Mouse (Mus musculus): ENCODE results near the gene Rfx2. TPM values are rescaled to one million over a fixed set of nuclear protein-coding genes. Genes with fewer than 3 reads are reported as not detected.

The Rfx2 gene
- polyA plus RNA-seq, 1 experiment from 2014 or later = 6.9 TPM

DNA sequence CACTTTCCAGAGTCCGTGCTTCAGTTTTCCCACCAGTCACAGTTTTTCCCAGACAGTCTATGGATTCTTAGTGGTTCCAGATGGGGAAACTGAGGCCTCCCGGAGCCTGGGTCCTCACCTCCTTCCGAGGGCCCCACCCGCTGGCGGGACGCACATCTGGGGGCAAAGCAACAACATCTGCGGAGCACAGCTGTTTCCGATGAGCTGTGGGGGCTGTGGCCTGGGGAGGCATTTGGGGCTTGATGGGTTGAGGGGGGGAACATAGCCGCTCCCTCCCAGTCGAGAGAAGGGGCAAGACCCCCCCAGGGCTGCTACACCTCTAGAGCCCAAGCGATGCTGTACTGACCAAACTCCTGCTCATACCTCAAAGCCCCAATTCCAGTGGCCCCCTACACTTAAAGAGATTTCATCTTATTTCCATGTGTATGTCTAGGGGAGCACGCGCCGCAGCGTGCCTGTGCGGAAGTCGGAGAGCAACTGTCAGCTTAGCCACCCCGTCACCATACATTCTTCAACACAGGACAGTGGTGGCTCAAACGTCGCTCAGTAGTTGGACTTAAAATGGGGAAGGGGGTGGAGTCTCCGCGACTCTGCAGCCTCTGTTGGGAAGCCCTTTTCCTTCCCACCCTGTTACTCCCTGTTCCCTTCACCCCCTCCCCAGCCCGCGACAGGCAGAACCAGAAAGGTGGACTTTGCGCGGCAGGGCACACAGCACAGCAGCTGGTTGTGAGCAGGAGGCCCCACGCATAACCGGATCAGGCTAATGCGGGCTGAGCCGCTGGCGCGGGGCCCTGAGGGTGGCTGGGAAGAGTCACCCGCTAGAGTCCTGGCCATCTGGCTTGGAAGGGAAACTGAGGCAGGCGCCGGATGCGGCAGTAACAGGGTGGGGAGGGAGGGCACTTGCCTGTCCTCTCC, 76.3 kb downstream of the Rfx2 start:
- Histone ChIP-seq H3K27ac (ENCODE audit: low read length) (no peak overlapping the region), H3K27me3 (ENCODE audit: control insufficient read depth, insufficient read depth, low read depth, low read length) (peaks cover 56% of the 10 kb centered on the region), H3K4me3 (ENCODE audit: low read length) (peak overlapping the region; percentile 22), H3K4me1 (replicated peaks; ENCODE audit: control insufficient read depth, insufficient read depth, low read length) (peaks cover 24% of the 10 kb centered on the region), H3K9ac (ENCODE audit: low read length) (peak overlapping the region; percentile 20), H3K9me3 (ENCODE audit: control insufficient read depth, low read length) (no peaks in the 10 kb centered on the region), H3K4me2 (ENCODE audit: low read depth, low read length) (peak overlapping the region; percentile 44), H3K36me3 (ENCODE audit: control insufficient read depth, insufficient read depth, low read length) (no peaks in the 10 kb centered on the region)
- WGBS = 10% methylated on average over 36 of the region's 36 CpGs
- no peak for ATAC-seq (ENCODE audit: low read depth)

DNA sequence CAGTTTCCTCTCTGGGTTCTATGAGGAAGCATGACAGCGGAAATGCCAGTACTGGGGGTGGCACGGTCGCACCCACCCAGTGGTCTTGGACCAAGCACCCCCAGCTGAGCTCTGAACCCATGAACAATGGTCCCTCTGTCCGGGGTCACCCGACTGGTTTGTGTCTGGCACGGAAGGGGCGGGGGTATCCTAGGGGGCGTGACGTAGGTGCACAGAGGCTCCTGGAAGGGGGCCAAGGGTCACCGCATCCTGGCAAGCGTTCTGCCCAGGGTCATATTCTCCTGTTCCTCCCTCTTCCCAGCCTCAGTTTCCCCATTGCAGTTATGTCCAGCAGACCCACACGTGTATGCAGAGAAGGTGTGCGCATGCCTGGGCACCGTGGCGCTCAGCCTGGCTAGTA, 77.4 kb downstream of the Rfx2 start:
- H3K36me3 ChIP-seq (ENCODE audit: control insufficient read depth, insufficient read depth, low read length) = no peaks in the 10 kb centered on the region
- WGBS = 21% methylated on average over 15 of the region's 15 CpGs
- no peak overlapping the region for H3K4me2 ChIP-seq (ENCODE audit: low read depth, low read length)

DNA sequence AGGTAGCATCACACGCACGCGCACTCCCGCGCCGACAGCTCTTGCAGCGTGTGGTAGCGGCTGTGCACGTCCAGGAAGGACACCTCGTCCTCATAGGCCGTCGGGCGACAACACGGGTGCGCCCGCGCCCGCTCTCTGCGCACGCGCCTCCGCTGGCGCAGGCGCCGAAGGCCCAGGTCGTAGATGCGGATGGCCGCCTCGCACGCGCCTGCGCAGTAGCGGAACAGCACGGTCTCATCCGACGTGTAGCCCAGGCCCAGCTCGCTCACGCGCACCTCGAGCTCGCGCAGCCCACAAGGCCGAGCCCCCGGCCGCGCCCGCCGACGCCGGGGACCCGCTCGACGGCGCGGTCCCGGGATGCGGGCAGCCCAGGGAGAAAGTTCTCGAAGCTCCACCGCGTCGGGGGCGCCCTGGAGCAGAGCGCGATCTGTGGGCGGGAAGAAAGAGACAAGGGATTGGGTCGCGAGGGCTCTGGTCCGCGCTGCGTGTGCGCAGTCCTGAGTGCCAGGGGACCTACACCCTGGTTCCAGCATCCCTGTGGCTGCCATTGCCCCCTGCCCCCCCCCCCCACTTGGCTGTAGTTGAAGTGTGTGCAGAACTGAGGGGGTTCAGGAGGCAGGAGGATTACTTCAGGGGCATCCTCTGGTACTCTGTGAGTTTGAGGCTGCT, 79.3 kb downstream of the Rfx2 start:
- peaks cover 46% of the 10 kb centered on the region for H3K27me3 ChIP-seq (ENCODE audit: control insufficient read depth, insufficient read depth, low read depth, low read length)
- peak overlapping the region; percentile 32 for H3K4me3 ChIP-seq (ENCODE audit: low read length)
- no peaks in the 10 kb centered on the region for H3K9me3 ChIP-seq (ENCODE audit: control insufficient read depth, low read length)
- 22% methylated on average over 71 of the region's 71 CpGs for WGBS
- peaks cover 15% of the 10 kb centered on the region for H3K4me1 ChIP-seq (replicated peaks; ENCODE audit: control insufficient read depth, insufficient read depth, low read length)
- no peak overlapping the region for H3K27ac ChIP-seq (ENCODE audit: low read length)
- ATAC-seq (ENCODE audit: low read depth) = peak; percentile 39; the same call in 1 of the 2 replicates
- no peaks in the 10 kb centered on the region for H3K36me3 ChIP-seq (ENCODE audit: control insufficient read depth, insufficient read depth, low read length)
- H3K9ac ChIP-seq (ENCODE audit: low read length) = peak overlapping the region; percentile 54
- peak overlapping the region; percentile 54 for H3K4me2 ChIP-seq (ENCODE audit: low read depth, low read length)

More for the DNA sequence above, 77.4 kb downstream of the Rfx2 start:
- H3K9ac ChIP-seq (ENCODE audit: low read length) = no peak overlapping the region
- ATAC-seq (ENCODE audit: low read depth) = no peak
- H3K4me1 ChIP-seq (replicated peaks; ENCODE audit: control insufficient read depth, insufficient read depth, low read length) = peaks cover 24% of the 10 kb centered on the region
- H3K4me3 ChIP-seq (ENCODE audit: low read length) = no peak overlapping the region
- no peak overlapping the region for H3K27ac ChIP-seq (ENCODE audit: low read length)
- no peaks in the 10 kb centered on the region for H3K9me3 ChIP-seq (ENCODE audit: control insufficient read depth, low read length)
- H3K27me3 ChIP-seq (ENCODE audit: control insufficient read depth, insufficient read depth, low read depth, low read length) = peaks cover 56% of the 10 kb centered on the region

DNA sequence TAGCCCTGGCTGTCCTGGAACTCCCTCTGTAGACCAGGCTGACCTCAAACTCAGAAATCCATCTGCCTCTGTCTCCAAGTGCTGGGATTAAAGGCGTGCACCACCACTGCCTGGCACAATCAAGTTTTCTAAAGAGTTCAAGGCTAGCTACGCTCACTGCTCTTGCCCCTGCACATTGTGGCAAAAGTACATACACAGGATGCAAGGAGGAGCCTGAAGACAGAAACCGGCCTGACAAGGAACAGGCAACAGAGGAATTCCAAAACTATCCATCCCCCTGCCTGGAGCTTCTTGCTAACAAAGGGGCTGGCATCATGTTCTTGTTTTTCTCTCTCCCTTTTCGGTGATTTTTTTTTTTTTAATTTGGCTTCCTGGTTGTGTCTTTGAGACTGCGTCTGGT, 86.6 kb downstream of the Rfx2 start:
- Histone ChIP-seq H3K9me3 (ENCODE audit: control insufficient read depth, low read length) (no peaks in the 10 kb centered on the region), H3K4me3 (ENCODE audit: low read length) (no peak overlapping the region), H3K27ac (ENCODE audit: low read length) (no peak overlapping the region), H3K9ac (ENCODE audit: low read length) (no peak overlapping the region), H3K36me3 (ENCODE audit: control insufficient read depth, insufficient read depth, low read length) (no peaks in the 10 kb centered on the region), H3K4me1 (replicated peaks; ENCODE audit: control insufficient read depth, insufficient read depth, low read length) (no peaks in the 10 kb centered on the region), H3K27me3 (ENCODE audit: control insufficient read depth, insufficient read depth, low read depth, low read length) (no peaks in the 10 kb centered on the region), H3K4me2 (ENCODE audit: low read depth, low read length) (no peak overlapping the region)
- 36% methylated on average over 5 of the region's 5 CpGs for WGBS
- no peak for ATAC-seq (ENCODE audit: low read depth)

DNA sequence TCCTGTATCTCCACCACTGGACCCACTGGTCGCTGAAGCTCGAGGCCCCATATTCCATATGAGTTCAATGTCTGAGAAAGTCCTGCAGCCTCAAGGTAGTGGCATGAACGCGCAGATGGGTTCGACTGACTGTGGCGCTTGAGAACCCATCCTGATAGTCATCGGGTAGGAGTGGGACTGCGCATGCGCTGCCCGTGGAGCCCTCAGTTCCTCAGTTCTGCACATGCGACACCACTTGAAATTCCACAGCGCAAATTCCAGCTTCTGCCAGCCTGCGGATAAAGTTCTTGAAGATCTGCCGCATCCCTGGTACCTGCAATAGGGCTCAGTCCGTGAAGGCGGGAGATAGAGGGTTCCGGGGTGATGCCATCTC, 90.0 kb downstream of the Rfx2 start:
- Histone ChIP-seq H3K4me3 (ENCODE audit: low read length) (no peak overlapping the region), H3K9me3 (ENCODE audit: control insufficient read depth, low read length) (peaks cover 2% of the 10 kb centered on the region; the same call in 1 of the 2 replicates), H3K4me2 (ENCODE audit: low read depth, low read length) (no peak overlapping the region), H3K9ac (ENCODE audit: low read length) (no peak overlapping the region), H3K27me3 (ENCODE audit: control insufficient read depth, insufficient read depth, low read depth, low read length) (no peaks in the 10 kb centered on the region; the same call in 1 of the 2 replicates), H3K4me1 (replicated peaks; ENCODE audit: control insufficient read depth, insufficient read depth, low read length) (no peaks in the 10 kb centered on the region), H3K36me3 (ENCODE audit: control insufficient read depth, insufficient read depth, low read length) (no peaks in the 10 kb centered on the region), H3K27ac (ENCODE audit: low read length) (no peak overlapping the region; the same call in 1 of the 2 replicates)
- ATAC-seq (ENCODE audit: low read depth) = 0 out of 2 replicates have a peak, but pooled peaks have one; percentile 17
- WGBS = 51% methylated on average over 17 of the region's 17 CpGs

DNA sequence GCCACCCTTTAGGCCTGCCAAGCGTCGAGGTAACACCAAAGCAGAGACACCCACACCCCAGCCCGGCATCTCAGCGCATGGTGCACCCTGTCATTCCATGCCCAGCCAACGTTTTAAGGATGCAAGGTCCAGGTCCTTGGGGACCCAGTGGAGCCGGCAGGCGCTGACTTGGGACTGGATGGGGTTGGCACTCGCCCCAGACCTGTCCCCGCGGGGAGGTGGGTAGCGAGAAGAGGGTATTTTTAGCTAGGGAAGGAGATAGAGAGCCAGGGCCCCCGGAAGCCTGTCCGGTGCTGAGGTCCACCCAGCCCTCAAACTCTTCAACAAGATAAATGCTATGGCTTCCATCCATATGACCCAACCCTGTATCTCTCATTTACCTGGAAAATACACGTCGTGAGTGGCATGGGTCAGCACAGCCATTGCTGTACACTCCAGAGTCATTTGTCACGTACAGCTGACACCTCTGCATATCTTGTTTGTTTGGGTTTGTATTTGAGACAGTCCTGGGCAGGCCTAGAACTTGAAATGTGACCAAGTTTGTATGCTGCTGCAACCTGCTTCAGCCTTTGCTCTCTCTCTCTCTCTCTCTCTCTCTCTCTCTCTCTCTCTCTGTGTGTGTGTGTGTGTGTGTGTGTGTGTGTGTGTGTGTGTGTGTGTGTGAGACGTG, 90.6 kb downstream of the Rfx2 start:
- Histone ChIP-seq H3K4me3 (ENCODE audit: low read length) (no peak overlapping the region), H3K4me1 (replicated peaks; ENCODE audit: control insufficient read depth, insufficient read depth, low read length) (no peaks in the 10 kb centered on the region), H3K4me2 (ENCODE audit: low read depth, low read length) (no peak overlapping the region), H3K27me3 (ENCODE audit: control insufficient read depth, insufficient read depth, low read depth, low read length) (no peaks in the 10 kb centered on the region; the same call in 1 of the 2 replicates), H3K9me3 (ENCODE audit: control insufficient read depth, low read length) (peaks cover 2% of the 10 kb centered on the region; the same call in 1 of the 2 replicates), H3K27ac (ENCODE audit: low read length) (no peak overlapping the region), H3K9ac (ENCODE audit: low read length) (no peak overlapping the region), H3K36me3 (ENCODE audit: control insufficient read depth, insufficient read depth, low read length) (no peaks in the 10 kb centered on the region)
- WGBS = 71% methylated on average over 17 of the region's 17 CpGs
- ATAC-seq (ENCODE audit: low read depth) = no peak

DNA sequence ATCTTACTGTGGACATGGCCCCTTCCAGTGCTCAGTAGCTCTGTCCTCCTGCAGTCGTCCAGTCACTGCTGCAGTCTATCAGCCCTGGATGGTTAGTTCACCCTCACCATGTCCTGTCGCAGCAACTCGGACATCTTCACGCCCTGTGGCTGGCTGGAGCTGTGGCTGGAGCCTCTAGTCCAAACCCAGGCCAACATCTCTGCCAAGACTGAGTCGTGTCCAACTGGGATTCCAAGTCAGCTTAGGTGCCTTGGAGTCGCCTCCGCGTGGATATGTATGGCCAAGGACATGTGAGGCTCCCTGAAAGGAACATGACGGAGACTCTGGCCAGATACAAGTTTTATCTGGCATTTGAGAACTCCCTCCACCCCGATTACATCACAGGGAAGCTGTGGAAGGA, 92.6 kb downstream of the Rfx2 start:
- no peak overlapping the region for H3K9ac ChIP-seq (ENCODE audit: low read length)
- no peak overlapping the region for H3K27ac ChIP-seq (ENCODE audit: low read length)
- H3K4me3 ChIP-seq (ENCODE audit: low read length) = no peak overlapping the region
- no peaks in the 10 kb centered on the region; the same call in 1 of the 2 replicates for H3K27me3 ChIP-seq (ENCODE audit: control insufficient read depth, insufficient read depth, low read depth, low read length)
- ATAC-seq (ENCODE audit: low read depth) = no peak
- no peaks in the 10 kb centered on the region for H3K4me1 ChIP-seq (replicated peaks; ENCODE audit: control insufficient read depth, insufficient read depth, low read length)
- H3K36me3 ChIP-seq (ENCODE audit: control insufficient read depth, insufficient read depth, low read length) = no peaks in the 10 kb centered on the region
- 71% methylated on average over 10 of the region's 10 CpGs for WGBS
- H3K4me2 ChIP-seq (ENCODE audit: low read depth, low read length) = no peak overlapping the region
- H3K9me3 ChIP-seq (ENCODE audit: control insufficient read depth, low read length) = peaks cover 2% of the 10 kb centered on the region; the same call in 1 of the 2 replicates

DNA sequence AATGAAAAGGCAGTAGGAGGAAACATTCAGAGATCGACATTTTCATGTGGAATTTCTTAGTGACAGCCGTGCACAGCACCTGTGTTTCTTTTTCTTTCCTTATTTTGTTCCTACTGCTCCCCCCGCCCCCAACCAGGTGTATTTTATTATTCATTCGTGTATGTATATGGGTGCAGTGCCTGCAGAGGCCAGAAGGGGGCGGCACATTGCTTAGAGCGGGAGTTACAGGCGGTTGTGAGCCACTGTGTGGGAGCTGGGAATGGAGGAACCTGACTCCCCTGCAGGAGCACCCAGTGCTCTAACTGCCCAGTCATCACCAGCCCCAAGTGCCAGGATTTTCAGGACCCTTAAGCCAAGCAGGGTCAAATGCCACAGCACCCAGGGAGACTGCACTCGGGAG, 94.3 kb downstream of the Rfx2 start:
- H3K4me1 ChIP-seq (replicated peaks; ENCODE audit: control insufficient read depth, insufficient read depth, low read length) = no peaks in the 10 kb centered on the region
- H3K4me2 ChIP-seq (ENCODE audit: low read depth, low read length) = no peak overlapping the region
- WGBS = 35% methylated on average over 8 of the region's 8 CpGs
- no peak overlapping the region for H3K27ac ChIP-seq (ENCODE audit: low read length)
- no peak for ATAC-seq (ENCODE audit: low read depth)
- no peak overlapping the region for H3K4me3 ChIP-seq (ENCODE audit: low read length)
- H3K9me3 ChIP-seq (ENCODE audit: control insufficient read depth, low read length) = peaks cover 2% of the 10 kb centered on the region; the same call in 1 of the 2 replicates
- no peaks in the 10 kb centered on the region for H3K36me3 ChIP-seq (ENCODE audit: control insufficient read depth, insufficient read depth, low read length)
- H3K27me3 ChIP-seq (ENCODE audit: control insufficient read depth, insufficient read depth, low read depth, low read length) = no peaks in the 10 kb centered on the region; the same call in 1 of the 2 replicates
- H3K9ac ChIP-seq (ENCODE audit: low read length) = no peak overlapping the region

DNA sequence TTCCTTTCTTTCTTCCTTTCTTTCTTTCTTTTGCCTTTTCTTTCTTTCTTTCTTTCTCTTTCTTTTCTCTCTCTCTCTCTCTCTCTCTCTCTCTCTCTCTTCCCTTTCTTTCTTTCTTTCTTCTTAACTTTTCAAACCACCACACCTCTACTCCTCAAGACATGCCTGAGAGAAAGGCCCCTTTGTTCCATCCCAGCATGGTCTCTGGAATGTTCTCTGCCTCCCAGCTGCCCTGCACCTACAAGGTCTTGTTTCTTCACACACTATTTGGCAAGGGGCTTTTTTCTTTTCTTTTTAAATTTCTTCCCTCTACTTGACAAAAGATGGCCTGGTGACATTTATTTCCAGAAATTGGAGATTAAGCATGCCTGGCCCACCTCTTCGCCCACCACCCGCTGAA, 101.2 kb downstream of the Rfx2 start:
- ATAC-seq (ENCODE audit: low read depth) = no peak
- Histone ChIP-seq H3K36me3 (ENCODE audit: control insufficient read depth, insufficient read depth, low read length) (peaks cover 4% of the 10 kb centered on the region; the same call in 1 of the 2 replicates), H3K27ac (ENCODE audit: low read length) (no peak overlapping the region), H3K27me3 (ENCODE audit: control insufficient read depth, insufficient read depth, low read depth, low read length) (no peaks in the 10 kb centered on the region), H3K4me2 (ENCODE audit: low read depth, low read length) (no peak overlapping the region), H3K9ac (ENCODE audit: low read length) (no peak overlapping the region), H3K4me1 (replicated peaks; ENCODE audit: control insufficient read depth, insufficient read depth, low read length) (peaks cover 22% of the 10 kb centered on the region), H3K9me3 (ENCODE audit: control insufficient read depth, low read length) (peaks cover 3% of the 10 kb centered on the region), H3K4me3 (ENCODE audit: low read length) (no peak overlapping the region)
- WGBS = 72% methylated on average over 2 of the region's 2 CpGs
